Mouse (Mus musculus) splenic B cell, adult 2 months (primary cell): ENCODE measurements around the gene Hcar1.

ENCODE experiments used
- DNase-seq: peaks from one replicate; pipeline ENCODE4 v3.0.0-alpha.2; 2011; ENCODE audit warnings: low read depth, low spot score
- H3K27me3 ChIP-seq: 2 replicates; pipeline ENCODE4 v1.6.1; 2012; ENCODE audit warnings: mild to moderate bottlenecking, low read length, moderate library complexity, mixed read lengths; ENCODE audit not compliant: control insufficient read depth, poor library complexity, insufficient read depth, severe bottlenecking
- H3K36me3 ChIP-seq: 2 replicates; pipeline ENCODE4 v1.6.1; 2012; ENCODE audit warnings: mild to moderate bottlenecking, low read length, moderate library complexity, mixed read lengths; ENCODE audit not compliant: control insufficient read depth, poor library complexity, insufficient read depth, severe bottlenecking

The Hcar1 gene

DNA sequence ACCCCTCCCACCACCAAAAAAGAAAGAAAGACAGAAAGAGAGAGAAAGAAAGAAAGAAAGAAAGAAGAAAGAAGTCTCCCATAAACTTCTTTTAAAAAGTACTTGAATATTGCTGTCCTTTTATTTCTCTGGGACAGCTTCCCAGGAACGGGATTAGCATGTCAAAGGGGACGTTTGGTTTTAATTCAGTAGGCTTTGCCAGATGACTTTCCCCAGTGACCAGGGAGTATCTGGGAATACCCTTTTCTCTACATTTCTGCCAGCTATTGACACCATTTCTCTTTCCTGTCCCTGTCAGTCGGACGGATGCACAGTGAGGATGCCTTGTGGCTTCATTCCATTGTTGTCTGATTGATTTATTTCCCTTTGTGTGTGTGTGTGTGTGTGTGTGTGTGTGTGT is 36.0 kb downstream of the Hcar1 start:
- no peaks in the 10 kb centered on the region for H3K27me3 ChIP-seq
- no peak for DNase-seq
- no peaks in the 10 kb centered on the region for H3K36me3 ChIP-seq

- Histone ChIP-seq H3K27me3 (no peaks in the 10 kb centered on the region), H3K36me3 (no peaks in the 10 kb centered on the region)
- DNase-seq, result no peak
Measured at GRCm38 (mm10) chr5:123842935-123843282, 36.9 kb downstream of the Hcar1 start.

DNA sequence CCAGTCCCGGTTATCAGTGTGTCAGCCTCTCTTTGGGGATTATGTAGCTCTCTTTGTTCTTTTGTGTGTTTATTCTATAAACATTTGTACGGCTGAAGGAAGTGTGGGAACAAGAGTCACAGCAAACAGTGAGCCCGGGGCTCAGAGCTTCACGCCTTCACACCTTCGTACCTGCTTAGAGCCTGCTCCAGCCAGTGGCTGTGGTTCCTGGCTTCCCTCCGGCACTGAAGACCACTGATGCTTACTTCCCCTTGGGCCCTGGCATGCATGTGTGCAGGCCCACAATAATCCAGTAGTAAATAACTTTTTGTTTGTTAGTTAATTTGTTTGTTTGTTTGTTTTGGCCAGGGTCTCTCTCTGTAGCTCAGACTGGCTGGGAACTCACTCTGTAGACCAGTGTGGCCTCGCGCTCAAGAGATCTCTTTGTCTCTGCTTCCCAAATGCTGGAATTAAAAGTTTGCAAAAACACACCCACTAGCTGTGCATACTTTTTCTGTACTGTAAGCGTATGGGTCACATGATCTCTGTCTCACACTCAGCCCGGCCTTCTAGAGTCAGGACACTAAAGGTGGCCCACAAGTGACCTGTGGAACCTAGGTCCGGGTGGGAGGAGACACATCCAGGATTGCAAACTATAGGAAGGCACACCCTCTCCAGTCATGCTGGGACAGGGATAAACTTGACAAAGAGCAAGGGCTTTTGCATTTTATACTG is 37.4 kb downstream of the Hcar1 start:
- no peak for DNase-seq
- Histone ChIP-seq H3K27me3 (no peaks in the 10 kb centered on the region), H3K36me3 (no peaks in the 10 kb centered on the region)

DNA sequence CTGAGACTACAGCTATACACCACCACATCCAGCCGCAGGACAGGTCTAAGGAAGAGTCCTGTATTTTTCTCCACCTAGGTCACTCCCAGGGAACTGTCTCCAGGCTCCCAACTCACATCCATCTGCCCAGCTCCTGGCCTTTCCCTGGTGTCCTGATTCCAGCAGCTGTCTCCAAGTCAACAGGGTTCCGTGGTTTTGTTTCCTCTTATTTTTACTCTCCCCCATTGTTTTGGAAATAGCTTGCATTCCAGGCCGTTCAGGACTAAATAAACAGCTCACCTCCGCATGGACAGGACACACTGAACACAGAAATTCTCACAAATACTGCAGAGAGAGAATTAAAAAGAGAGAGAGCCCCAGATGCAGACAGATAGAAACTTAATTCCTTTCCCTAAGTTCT is 42.4 kb downstream of the Hcar1 start:
- no peaks in the 10 kb centered on the region for H3K36me3 ChIP-seq
- DNase-seq, result no peak

GRCm38 (mm10) chr5:123834836-123835235 is 45.0 kb downstream of the Hcar1 start:
- Histone ChIP-seq H3K36me3 (no peaks in the 10 kb centered on the region), H3K27me3 (no peaks in the 10 kb centered on the region)
- DNase-seq, result no peak

More for the DNA sequence above, 42.4 kb downstream of the Hcar1 start:
- H3K27me3 ChIP-seq, result no peaks in the 10 kb centered on the region

GRCm38 (mm10) chr5:123832309-123832708 is 47.5 kb downstream of the Hcar1 start:
- Histone ChIP-seq H3K27me3 (no peaks in the 10 kb centered on the region), H3K36me3 (no peaks in the 10 kb centered on the region)
- peak; percentile 11 for DNase-seq

GRCm38 (mm10) chr5:123827659-123828091 is 52.1 kb downstream of the Hcar1 start:
- Histone ChIP-seq H3K27me3 (no peaks in the 10 kb centered on the region), H3K36me3 (no peaks in the 10 kb centered on the region)
- no peak for DNase-seq
